Comparison of ENCODE assay signal across 28 mouse cellular contexts in the genomic region with DNA sequence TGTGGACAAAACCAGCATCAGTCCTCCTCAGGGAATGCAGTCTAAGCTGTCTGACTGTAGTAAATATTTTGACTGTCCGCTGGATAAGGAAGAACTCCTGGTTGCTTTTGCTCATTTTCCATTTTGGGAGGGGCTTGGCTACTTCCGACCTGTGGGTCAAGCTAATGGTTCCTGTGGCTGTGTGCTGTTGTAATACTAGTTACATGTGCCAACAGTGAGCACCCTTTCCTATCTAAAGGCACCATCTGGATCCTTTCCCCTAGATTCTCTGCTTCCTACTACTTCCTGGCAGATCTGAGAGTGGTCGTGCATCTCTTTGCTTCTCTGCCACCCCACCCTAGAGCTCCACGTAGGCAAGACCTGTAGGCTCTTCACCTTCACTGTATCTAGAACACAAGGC. TPM values are rescaled to one million over a fixed set of nuclear protein-coding genes. Genes with fewer than 3 reads are reported as not detected.
"Had no signal": no experiment of that assay in that cellular context is flagged by ENCODE, and none has a peak within 500 bp of the region (broad histone marks: within the 10 kb centered on the region; RNA-seq: fewer than 3 reads in every experiment).

No protein-coding gene starts in this region.

- ATAC-seq: lung, postnatal 0 days had no signal

- H3K4me3 ChIP-seq: layer of hippocampus, adult 2 months; limb, embryonic 10.5 days; limb, embryonic 13.5 days; neural tube, embryonic 12.5 days; neural tube, embryonic 15.5 days had no signal

- DNase-seq: kidney, adult 18-20 months; kidney, postnatal 25 days; layer of hippocampus, adult 9-11 months; liver; liver, postnatal 0 days; lung, embryonic 14.5 days; midbrain, embryonic 14.5 days; right cerebral cortex, adult 18-20 months; right cerebral cortex, postnatal 14 days; right cerebral cortex, postnatal 4 days; thymus, adult 2 months; thymus, postnatal 14 days; thymus, postnatal 4 days had no signal

- H3K27ac ChIP-seq: kidney, postnatal 0 days; layer of hippocampus, adult 2 months; limb, embryonic 10.5 days; limb, embryonic 13.5 days; liver, embryonic 14.5 days; macrophage; neural tube, embryonic 12.5 days; neural tube, embryonic 15.5 days; stomach, postnatal 0 days had no signal

RNA-seq across cellular contexts. Expression of a gene that starts 43.8 kb away (rescaled TPM):
- total RNA-seq: layer of hippocampus, adult 2 months; layer of hippocampus, postnatal 25 days; left cerebral cortex, adult 18-20 months; left cerebral cortex, postnatal 25 days; megakaryocyte-erythroid progenitor cell, adult 5-6 weeks; midbrain, postnatal 0 days had no signal
